Mouse (Mus musculus): ENCODE data around the gene Fam20b.

Fam20b gene

DNA sequence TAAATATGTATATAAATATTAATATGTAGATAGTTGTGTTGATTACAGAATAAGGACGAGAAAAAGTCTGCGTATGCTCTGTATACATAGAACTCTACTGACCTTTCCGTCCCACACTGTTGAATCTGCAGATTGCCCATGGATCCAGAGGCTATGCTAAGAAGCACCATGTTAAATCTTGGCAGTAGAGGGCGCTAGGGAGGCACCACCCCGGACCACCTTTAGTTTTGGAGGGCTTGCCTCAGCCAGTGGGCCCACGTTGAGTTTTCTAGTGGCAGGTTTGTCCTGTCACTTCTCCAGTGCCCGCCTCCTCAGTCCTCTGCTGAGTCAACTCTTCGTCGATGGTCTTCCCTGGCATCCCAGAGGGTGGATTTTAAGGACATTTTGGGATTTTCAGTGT, 11.9 kb upstream of the Fam20b start:
- no peak for DNase-seq (ENCODE audit: low spot score in 2 of 2)

DNA sequence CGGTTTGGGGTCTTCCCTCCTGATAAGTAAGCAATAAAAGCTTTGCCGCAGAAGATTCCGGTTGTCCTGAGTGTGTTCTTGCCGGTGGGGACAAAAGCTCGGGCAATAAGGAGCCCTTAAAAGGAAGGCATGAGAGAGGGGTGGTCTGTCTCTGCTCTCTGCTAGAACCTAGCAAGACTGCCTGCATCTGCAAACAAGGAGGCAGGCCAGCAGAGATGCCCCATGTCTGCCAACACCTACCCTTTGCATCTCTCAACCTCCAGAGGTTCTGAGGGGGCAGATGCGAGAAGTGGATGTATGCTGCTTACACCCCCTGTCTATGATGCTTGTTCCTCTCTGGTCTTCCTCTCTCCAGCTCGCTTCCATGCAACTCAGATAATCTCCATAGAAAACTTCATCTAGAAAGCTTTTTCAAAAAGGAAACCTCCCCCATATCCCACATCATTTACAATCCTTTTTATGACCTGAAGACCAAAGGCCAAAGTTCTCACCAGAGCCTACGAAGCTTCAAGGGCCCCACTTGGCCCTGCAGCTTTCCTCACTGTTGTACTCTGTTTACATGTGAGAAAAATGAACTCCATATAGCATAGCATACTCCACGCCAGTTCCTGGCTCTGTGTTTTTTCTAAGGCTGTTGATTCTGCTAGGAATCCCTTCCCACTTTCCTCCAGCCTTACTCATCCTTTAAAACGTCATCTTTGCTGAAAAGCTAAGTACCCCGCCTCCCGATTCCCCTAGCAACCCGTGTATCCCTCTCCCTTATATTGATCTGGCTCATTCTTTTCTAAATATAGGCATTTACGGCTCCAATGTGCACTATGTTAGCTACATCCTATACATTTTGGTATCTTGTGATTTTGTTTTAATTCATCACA, 8.6 kb upstream of the Fam20b start:
- DNase-seq (ENCODE audit: low spot score in 2 of 2), result no peak

DNA sequence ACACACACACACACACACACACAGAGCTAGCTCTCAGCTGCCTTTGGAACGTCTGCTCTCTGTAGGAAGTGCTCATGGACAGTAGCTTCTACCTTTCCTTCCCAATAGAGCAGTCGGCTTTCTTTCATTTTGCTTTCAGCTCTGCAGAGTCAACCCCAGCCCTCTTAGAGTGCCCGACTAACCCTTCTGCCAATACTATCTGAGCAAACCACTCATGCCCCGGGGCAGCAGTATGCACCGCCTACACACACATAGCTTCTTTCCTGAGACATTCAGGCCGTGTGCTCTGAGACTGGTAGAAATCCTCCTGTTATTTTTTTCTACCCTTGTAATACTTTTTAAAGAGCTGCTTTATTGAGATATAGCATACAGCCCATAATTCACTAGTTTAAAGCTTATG, 3.2 kb upstream of the Fam20b start:
- no peak for DNase-seq (ENCODE audit: low spot score in 2 of 2)

DNA sequence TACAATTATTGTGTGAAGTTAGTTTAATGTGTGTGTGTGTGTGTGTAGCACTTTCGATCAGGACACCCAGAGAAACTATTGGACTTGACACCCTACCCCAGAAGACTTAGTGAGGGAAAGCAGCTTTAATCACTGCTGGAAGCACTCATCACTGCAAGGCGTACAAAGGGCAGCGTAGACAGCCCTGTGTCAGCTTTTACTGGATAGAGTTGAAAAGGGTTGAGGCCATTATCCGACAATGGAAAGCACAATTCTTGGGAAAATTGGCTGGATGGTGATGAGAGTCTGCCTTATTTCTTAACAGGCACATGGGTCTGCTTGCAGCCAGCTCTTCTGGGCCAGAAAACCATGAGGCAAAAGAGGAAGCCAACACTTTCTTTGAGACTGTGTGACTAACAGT, 1.2 kb upstream of the Fam20b start:
- no peak for DNase-seq (ENCODE audit: low spot score in 2 of 2)

DNA sequence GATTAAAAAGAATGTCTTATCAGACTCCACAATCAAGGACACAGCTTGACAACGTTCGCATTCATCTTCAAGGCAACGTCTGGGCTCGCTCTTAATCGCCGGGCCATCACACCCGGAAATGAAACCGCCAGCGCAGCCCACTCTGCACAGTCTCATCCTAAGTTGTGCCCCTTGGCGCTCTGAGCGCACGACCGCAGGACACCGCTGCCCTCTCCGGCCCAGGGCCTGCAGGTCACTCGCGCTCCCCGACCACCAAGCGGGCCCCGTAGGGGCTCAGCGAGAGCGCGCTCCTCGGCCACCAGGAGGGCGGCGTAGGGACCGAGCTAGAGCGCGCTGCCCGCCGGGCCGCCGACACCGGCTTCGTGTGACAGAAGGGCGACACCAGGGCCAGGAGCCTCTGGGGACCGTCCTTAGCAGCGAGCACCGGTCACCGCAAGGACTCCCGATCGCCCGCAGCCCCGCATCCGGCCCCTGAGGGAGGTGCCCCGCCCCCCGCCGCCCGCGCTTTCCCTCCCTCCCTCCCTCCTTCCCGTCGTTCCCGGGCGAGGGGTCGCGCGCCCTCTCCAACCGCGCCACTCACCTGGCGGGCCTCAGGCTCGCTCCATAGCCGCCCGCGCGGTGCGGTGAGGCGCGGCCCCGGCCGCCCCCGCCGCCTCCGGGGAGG, 468 bp downstream of the Fam20b start:
- DNase-seq (ENCODE audit: low spot score in 2 of 2), result peak; percentile 45 to 63

DNA sequence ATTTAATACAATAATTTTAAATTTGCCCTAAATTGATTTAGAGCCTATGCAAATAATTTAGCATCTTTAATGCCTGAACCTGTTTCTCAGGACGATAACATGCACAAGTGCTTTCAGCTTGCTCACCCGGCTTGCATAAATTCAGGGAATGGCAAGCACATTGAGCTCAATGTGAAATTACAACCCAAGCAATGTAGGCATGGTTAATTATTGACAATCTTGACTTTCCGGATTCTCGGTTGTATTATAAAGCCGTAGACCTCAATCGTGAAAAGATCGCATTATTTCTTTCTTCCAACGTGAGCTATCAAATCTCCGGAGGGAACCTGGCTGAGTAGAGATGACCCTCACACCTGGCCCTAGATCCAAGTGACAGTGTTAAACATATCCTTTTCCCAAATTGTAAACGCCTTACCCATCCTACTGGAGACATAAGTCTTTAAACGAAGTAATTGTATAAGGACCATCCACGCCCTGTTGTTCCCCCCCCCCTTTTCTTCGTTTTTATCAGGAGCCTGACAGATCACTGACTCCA, 1.1 kb downstream of the Fam20b start:
- peak in 1 of 2 experiments; percentile 12 for DNase-seq (ENCODE audit: low spot score in 2 of 2)

DNA sequence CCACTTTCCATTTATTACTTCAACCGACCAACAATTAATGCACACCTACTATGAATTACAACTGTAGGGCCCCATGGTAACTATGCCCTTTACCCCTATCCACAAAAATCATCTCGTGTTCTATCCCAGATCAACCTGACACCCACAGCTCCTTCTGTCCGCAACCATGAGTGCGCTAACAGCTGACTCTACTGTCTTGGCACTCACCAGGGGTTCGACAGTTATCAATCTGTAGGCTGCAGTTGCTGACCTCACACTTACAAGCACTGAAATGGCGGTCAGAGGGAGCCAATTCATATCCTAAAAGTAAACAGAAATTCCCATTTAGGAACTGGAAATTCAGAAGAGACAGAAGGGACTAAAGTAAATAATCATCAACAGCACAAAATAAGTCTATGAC, 2.2 kb downstream of the Fam20b start:
- peak in 1 of 2 experiments; percentile 38 for DNase-seq (ENCODE audit: low spot score in 2 of 2)

DNA sequence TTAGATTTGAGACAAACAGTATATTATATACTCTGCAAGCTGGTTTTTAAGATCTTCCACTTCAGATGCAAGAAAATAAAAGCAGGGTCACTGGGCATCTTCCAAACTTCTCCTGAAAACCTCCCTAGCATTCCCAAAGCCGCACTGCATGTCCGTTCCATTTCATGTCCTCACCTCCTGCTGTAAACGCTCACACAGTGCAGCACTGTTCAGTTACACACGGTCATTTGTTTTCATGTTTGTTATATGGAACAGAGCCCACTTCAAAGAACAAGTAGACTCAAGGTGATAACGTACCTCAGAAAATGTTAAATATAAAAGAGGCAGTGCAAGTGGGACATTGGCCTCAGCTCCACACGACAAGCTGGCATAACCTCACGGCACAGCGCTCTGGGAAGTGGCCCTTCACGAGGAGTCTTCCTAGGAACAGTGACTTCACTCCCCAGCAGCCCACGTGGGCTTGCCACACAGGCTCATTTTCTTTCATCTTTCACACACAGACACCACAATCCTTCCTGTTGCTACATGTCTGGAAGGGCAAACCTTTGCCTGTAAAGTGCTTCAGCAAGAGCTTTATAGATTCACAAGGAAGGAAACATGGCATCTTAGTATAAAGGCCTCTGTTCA, 8.3 kb downstream of the Fam20b start:
- no peak for DNase-seq (ENCODE audit: low spot score in 2 of 2)

DNA sequence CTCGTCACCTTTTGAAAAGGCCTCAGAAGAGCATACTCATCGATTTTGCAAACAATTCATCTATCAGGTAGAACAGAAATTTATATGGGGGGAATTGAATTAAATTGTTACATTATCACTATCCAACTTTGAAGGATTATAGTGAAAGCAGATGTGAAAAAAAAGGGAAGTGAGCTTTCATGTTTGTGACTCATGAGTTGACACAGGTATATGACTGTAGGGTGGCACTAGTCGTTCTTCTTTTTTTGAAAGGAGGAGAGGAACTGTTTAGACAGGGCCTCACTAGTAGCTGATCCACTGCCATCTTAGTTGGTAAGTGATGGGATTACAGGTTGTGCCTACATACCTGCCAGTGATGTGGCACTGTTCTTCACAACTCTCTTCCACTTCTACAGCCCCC, 10.2 kb downstream of the Fam20b start:
- no peak for DNase-seq (ENCODE audit: low spot score in 2 of 2)

DNA sequence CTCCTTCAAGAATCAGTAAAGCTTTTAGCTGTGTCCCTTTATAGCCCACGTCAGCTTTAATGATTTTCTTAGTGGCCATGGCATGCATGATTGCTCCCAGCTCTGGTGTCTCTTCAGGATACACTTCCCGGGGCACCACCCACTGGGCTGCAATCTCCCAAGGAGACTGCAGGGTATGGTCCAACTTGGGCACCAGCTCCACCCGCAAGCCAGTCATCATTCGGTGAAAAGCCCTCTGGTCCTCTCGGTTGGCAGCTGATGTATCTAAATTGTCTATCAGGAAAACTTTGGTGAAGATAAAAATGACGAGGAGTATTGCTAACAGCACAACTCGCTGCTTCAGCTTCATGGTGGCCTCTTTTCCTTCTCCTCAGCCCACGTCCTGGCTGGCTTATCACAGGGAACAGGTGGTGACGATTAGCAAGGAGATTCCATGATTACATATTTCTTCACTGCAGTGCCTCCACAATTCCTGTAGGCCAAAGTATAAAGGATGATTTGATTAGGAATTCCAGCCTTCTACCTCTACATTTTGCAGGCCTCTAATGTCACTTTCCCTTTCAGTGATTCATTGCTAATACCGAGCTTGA, 13.1 kb downstream of the Fam20b start:
- DNase-seq (ENCODE audit: low spot score in 2 of 2), result no peak

DNA sequence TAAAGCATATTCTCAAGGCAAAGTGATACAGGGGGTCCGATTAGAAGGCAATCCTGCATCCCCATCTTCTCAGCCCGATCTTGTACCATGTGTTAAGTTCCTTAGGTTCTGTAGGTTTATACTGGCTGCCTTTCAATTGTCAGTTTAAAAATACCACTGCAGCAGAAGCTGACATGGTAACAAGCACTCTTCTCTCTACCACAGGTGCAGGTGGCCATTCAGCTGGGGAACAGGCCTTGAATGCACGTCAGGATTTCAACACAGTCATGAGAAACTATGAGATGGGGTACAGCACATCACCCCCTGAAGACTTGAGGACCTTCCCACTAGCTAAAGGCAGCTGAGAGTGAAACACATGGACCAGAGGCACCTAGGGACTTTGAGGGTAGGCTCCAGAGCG, 15.4 kb downstream of the Fam20b start:
- no peak for DNase-seq (ENCODE audit: low spot score in 2 of 2)

DNA sequence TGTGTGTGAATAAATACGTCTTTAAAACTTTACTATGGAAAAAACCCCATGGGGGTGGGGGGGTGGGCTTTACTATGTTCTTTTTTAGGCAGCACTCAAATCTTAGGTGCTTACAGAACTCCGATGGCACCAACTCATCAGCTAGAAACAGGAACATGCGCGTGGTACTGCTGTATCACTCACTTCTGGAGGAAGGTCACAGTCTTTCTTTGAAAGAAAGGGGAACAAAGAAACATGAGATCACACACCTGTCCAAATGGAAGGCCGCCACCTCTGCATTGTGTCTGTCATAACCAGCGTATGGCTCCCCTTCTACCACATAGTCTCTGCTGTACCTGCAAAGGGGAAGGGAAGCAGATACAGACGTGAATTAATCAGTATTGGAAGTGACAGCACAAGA, 16.7 kb downstream of the Fam20b start:
- peak in 1 of 2 experiments; percentile 14 for DNase-seq (ENCODE audit: low spot score in 2 of 2)

DNA sequence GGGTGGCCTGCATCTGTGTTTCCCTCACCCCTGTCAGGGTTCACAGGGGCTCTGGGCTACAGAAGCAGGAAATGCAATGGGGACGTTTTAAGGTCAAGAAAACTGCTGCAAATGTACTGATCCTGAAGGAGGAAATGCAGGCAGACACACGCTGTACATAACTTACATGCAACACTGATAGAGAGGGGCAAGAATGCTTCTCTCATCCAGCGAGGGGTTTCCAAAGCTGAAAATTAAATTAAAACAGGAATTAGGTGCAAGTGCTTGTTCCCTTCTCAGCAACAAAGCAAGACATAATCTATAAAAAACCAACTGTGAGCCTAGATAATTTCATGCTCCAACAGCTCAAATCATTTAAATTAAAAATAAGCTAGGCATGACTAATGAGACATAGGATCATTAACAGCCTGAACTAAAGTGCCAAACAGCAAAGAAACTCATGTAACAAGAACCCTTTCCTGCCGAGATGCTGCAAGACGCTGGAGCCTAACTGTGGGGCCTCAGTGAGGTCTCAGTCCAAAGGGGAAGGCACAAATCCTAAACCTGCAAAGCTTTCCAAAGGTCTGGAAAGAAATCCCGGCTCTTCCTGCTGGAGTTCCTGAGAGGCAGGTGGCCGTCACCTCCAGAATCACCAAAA, 32.7 kb downstream of the Fam20b start:
- no peak for DNase-seq (ENCODE audit: low spot score in 2 of 2)

DNA sequence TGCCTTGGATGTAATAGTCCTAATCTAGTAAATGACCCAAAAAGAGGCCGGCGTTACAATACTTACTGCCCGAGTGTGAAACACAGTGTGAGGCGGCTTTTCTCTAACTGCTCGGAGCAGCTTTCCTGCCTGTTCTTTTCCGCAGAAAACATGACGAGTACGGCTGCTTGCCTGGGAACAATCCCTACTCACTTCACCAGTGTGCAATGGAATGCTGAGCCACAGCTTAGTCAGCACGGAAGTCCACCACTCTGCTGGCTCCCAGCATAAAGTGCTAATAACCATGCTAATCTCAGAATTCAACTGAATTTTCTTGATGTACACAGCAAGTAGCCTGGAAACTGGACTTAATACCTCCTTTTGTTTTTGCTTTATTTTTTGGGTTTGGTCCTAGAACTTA, 39.3 kb downstream of the Fam20b start:
- DNase-seq (ENCODE audit: low spot score in 2 of 2), result no peak

DNA sequence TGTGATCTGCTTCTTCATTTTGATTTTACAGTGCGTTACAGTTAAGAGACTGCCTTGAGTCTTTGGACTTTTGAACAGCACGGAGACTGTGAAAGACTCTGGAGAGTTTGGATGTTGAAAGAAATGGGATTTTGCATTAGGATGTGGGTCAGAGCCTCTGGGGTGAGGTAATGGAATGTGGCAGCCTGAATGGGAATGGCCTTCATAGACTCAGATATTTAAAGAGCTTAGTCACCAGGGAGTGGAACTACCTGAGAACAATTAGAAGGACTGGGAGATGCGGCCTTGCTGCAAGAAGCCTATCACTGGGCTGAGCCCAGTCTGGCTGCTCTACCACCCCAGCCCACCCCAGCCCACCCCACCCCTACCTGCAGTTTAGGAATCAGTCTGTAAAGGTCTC, 41.7 kb downstream of the Fam20b start:
- no peak for DNase-seq (ENCODE audit: low spot score in 2 of 2)

DNA sequence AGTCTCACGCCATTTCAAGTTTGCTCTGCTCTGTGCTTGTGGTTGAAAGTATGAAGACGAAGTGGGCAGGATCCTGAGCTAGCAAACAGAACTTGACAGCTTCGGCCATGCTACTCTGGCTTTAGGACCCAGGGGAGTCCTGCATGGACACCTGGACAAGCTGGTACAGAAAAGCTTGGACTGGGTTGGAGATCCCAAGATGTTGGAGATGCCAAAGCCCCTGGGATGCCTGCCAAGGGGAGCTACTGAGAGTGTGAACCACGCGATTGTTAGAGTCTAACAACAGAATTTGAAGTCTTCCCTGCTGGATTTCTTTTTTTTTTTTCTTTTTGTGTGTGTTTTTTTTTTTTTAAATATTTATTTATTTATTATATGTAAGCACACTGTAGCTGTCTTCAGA, 42.3 kb downstream of the Fam20b start:
- DNase-seq (ENCODE audit: low spot score in 2 of 2), result no peak

DNA sequence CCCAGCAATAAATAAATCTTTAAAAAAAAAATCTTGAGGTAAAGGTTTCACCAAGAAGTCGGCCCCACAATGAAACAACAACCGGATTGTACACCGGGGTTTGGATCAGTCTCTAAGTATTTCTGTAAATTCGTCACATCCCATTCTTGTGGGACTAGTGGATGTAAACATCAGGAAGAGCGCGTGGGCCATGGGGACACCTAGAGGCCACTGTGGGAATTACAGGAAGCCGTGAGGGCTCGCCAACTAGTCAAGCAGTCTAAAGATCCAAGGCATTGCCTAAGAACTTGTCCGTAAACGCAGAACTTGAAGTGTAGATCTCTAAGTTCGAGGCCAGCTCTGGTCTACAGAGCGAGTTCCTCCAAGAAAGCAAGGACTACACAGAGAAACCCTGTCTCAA, 42.7 kb downstream of the Fam20b start:
- DNase-seq (ENCODE audit: low spot score in 2 of 2), result no peak

DNA sequence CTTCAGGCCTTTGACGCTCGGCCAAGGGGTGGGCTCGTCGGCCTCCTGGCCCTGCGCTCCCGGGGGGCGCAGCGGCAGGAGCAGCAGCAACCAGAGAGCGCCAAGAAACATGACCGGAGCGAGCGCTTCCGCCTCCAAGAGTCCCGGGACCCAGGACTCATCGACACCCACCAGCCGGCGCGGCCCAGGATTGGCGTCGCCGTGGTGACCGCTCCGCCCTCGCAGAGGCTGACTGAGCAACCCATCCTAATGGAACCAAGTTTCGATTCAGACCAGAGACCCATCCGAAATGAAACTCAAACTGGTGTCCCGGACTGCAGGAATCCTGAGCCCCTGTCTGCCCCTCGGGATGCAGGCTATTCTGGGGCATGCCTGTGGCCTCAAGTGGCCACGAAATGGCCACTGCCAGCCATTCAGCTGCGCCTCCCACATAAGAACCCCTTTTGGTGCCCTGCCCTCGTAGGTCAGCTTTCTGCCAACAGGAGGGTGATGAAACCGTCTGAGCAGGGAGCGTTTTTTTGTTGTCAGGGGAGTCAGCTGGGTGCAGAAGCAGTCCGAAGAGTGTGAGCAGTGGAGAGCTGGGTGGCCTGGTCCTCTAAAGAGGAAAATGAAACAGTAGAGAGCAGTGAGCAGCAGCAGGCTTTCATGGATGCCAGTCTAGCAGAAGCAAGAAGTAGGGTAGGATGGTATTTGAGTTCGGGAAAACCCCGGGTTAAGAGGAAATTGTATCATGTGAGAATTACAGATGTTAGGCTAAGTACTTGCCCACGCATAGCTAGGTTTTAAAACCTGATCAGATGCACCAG, 44.5 kb downstream of the Fam20b start, which contains the start of gene Tor3a:
Gene Tor3a, minus strand, starts transcription at position 162 of the 806 bp plus-strand sequence.
- DNase-seq (ENCODE audit: low spot score in 2 of 2), result peak; percentile 70 to 80

DNA sequence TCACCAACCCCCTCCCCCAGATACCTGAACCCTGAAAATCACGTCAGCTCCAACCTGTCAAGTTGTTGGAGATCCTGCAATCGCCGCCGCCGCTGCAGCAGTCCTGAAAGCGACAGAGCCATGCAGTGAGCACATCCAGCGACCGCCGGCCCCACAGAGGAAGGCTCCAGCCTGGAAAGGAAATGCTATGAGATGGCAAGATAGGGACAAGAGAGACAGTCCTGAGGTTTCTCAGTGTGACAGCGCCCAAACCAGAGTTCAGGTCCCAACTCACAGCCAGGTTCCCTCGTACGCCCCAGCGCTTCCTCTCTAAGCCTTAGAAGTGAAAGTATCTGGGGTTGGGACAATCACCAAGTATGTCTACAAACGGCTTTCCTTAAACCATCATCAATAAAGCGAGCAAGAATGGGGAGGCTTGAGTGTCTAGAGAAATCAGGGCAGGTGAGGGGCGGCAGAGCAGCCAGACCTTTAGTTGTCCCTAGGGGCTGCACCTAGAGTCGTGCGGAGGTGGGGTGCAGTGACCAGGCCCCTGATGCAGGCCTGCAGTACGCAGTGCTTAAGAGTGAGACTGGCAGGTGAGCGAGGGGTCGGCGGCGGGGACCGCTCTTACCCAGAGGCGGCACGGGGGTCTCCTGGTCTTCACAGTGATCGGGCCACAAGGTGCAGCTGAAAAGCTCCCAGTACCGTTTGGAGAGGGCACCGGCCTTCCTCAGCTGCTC, 45.3 kb downstream of the Fam20b start:
- DNase-seq (ENCODE audit: low spot score in 2 of 2), result no peak
